Mouse (Mus musculus) midbrain, postnatal 0 days (tissue): ENCODE data around the gene Hdgf. TPM values are rescaled to one million over a fixed set of nuclear protein-coding genes. Genes with fewer than 3 reads are reported as not detected.

ENCODE experiments used
- ATAC-seq: fragments of 200-750 bp; cut with Nextera tagmentation; 2 replicates; pipeline ENCODE4 v1.8.0; 2017; ENCODE audit warnings: moderate number of reproducible peaks, mild to moderate bottlenecking, moderate TSS enrichment, moderate library complexity; ENCODE audit not compliant: low FRiP score
- DNase-seq: peaks from one replicate; pipeline ENCODE4 v3.0.0-alpha.2; 2015; ENCODE audit warnings: low spot score
- H3K27ac ChIP-seq: fragments of 300-500 bp; sonication (generic); 2 replicates; pipeline ENCODE4 v1.5.1; 2014; ENCODE audit warnings: low read depth, mild to moderate bottlenecking, low read length, mixed read lengths
- H3K27me3 ChIP-seq: fragments of 300-500 bp; sonication (generic); 2 replicates; pipeline ENCODE4 v1.6.1; 2014; ENCODE audit warnings: low read length, control low read depth, mixed read lengths; ENCODE audit not compliant: insufficient read depth
- H3K36me3 ChIP-seq: fragments of 300-500 bp; sonication (generic); 2 replicates; pipeline ENCODE4 v1.6.1; 2014; ENCODE audit warnings: low read length, control low read depth, mixed read lengths; ENCODE audit not compliant: insufficient read depth
- H3K4me1 ChIP-seq: fragments of 300-500 bp; sonication (generic); 2 replicates; pipeline ENCODE4 v1.6.1; 2014; ENCODE audit warnings: mild to moderate bottlenecking, control low read depth, antibody characterized with exemption, low read length, mixed read lengths; ENCODE audit not compliant: insufficient read depth
- H3K4me2 ChIP-seq: fragments of 300-500 bp; sonication (generic); 2 replicates; pipeline ENCODE4 v1.6.1; 2014; ENCODE audit warnings: low read depth, mild to moderate bottlenecking, low read length, mixed read lengths; ENCODE audit not compliant: poor library complexity, severe bottlenecking
- H3K4me3 ChIP-seq: fragments of 300-500 bp; sonication (generic); 2 replicates; pipeline ENCODE4 v1.5.1; 2014; ENCODE audit warnings: low read depth, mild to moderate bottlenecking, low read length, moderate library complexity
- H3K9ac ChIP-seq: fragments of 300-500 bp; sonication (generic); replicated peaks from 2 replicates; pipeline ENCODE4 v1.6.1; 2014; ENCODE audit warnings: mild to moderate bottlenecking, low read length, moderate library complexity, mixed read lengths; ENCODE audit not compliant: poor library complexity, severe bottlenecking
- H3K9me3 ChIP-seq: fragments of 300-500 bp; sonication (generic); 2 replicates; pipeline ENCODE4 v1.6.1; 2016; ENCODE audit warnings: low read length, control low read depth
- CTCF ChIP-seq: IDR thresholded peaks from 2 replicates; pipeline ENCODE4 v1.5.1; 2016; ENCODE audit warnings: antibody characterized with exemption, mild to moderate bottlenecking
- WGBS: fragments of 180-500 bp; shearing (Covaris S2); extraction: QIAGEN DNeasy Blood & Tissue Kit; methylation state at CpG from one replicate; pipeline ENCODE4 v1.1.7; 2014; 5-methylcytosine and 5-hydroxymethylcytosine counted together
- polyA plus RNA-seq: library from polyadenylated mRNA; unstranded; fragments of >200 nt; fragmentation: Nextera tagmentation; extraction: Ambion mirVana; gene quantifications from 2 replicates; pipeline ENCODE4 v1.2.1, GENCODE M21; 2015
- total RNA-seq: library from RNA; depleted of rRNA; stranded (reverse); fragments of >200 nt; gene quantifications from 2 replicates; pipeline ENCODE4 v1.2.3, GENCODE M21; 2014

Hdgf gene
- total and polyA plus RNA-seq, 2 experiments from 2014 or later, result 86.5 to 135 TPM

- DNase-seq (no peak), ATAC-seq (no peak)
- peaks cover 33% of the 10 kb centered on the region for H3K36me3 ChIP-seq
- H3K9ac ChIP-seq, result no peak overlapping the region
- no peak overlapping the region for H3K4me2 ChIP-seq
- no peaks in the 10 kb centered on the region for H3K27me3 ChIP-seq
- H3K4me1 ChIP-seq, result peaks cover 5% of the 10 kb centered on the region
- H3K4me3 ChIP-seq, result no peak overlapping the region
- no peak overlapping the region for H3K27ac ChIP-seq
- WGBS, result 86% methylated on average over 4 of the region's 4 CpGs
- no peak for TF ChIP-seq CTCF
- no peaks in the 10 kb centered on the region for H3K9me3 ChIP-seq
These were observed 29.1 kb downstream of the Hdgf start for GRCm38 (mm10) chr3:87935201-87935600.

- H3K4me2 ChIP-seq, result no peak overlapping the region
- peaks cover 36% of the 10 kb centered on the region for H3K36me3 ChIP-seq
- peaks cover 5% of the 10 kb centered on the region for H3K4me1 ChIP-seq
- H3K27ac ChIP-seq, result no peak overlapping the region
- ATAC-seq (no peak), DNase-seq (peak; percentile 85)
- no peaks in the 10 kb centered on the region for H3K27me3 ChIP-seq
- no peak overlapping the region for H3K4me3 ChIP-seq
- no peaks in the 10 kb centered on the region for H3K9me3 ChIP-seq
- TF ChIP-seq CTCF, result peak; percentile 97
- 88% methylated on average over 2 of the region's 2 CpGs for WGBS
- no peak overlapping the region for H3K9ac ChIP-seq
These were observed 29.7 kb downstream of the Hdgf start for GRCm38 (mm10) chr3:87935776-87936175.

- ATAC-seq, result no peak
- Histone ChIP-seq H3K9ac (no peak overlapping the region), H3K27me3 (no peaks in the 10 kb centered on the region), H3K4me2 (no peak overlapping the region), H3K4me3 (no peak overlapping the region), H3K9me3 (no peaks in the 10 kb centered on the region), H3K4me1 (no peaks in the 10 kb centered on the region), H3K36me3 (peaks cover 40% of the 10 kb centered on the region), H3K27ac (no peak overlapping the region)
- TF ChIP-seq CTCF, result no peak
- DNase-seq, result no peak
- 57% methylated on average over 5 of the region's 5 CpGs for WGBS
These were observed 34.5 kb downstream of the Hdgf start for GRCm38 (mm10) chr3:87940611-87941010.

- DNase-seq, result no peak
- TF ChIP-seq CTCF, result no peak
- Histone ChIP-seq H3K4me3 (no peak overlapping the region), H3K27ac (no peak overlapping the region), H3K27me3 (no peaks in the 10 kb centered on the region), H3K4me2 (no peak overlapping the region), H3K4me1 (peaks cover 5% of the 10 kb centered on the region), H3K9me3 (no peaks in the 10 kb centered on the region), H3K36me3 (peaks cover 40% of the 10 kb centered on the region), H3K9ac (no peak overlapping the region)
- ATAC-seq, result no peak
- 88% methylated on average over 2 of the region's 2 CpGs for WGBS
These were observed 36.4 kb downstream of the Hdgf start for GRCm38 (mm10) chr3:87942471-87942870.

- H3K4me1 ChIP-seq, result peaks cover 14% of the 10 kb centered on the region
- no peak for TF ChIP-seq CTCF
- ATAC-seq (no peak), DNase-seq (no peak)
- peaks cover 29% of the 10 kb centered on the region for H3K36me3 ChIP-seq
- H3K27me3 ChIP-seq, result 0 out of 2 replicates have a peak, but pooled peaks cover 4% of the 10 kb centered on the region
- WGBS, result 82% methylated on average over 7 of the region's 7 CpGs
- H3K4me3 ChIP-seq, result no peak overlapping the region
- no peak overlapping the region for H3K27ac ChIP-seq
- H3K4me2 ChIP-seq, result no peak overlapping the region
- no peak overlapping the region for H3K9ac ChIP-seq
- H3K9me3 ChIP-seq, result no peaks in the 10 kb centered on the region
These were observed 37.5 kb downstream of the Hdgf start for GRCm38 (mm10) chr3:87943586-87943985.

- Histone ChIP-seq H3K27me3 (0 out of 2 replicates have a peak, but pooled peaks cover 4% of the 10 kb centered on the region), H3K27ac (0 out of 2 replicates have a peak overlapping the region, but pooled peaks have one; percentile 12), H3K9me3 (no peaks in the 10 kb centered on the region), H3K36me3 (peaks cover 19% of the 10 kb centered on the region), H3K9ac (no peak overlapping the region), H3K4me3 (no peak overlapping the region), H3K4me1 (peaks cover 14% of the 10 kb centered on the region), H3K4me2 (no peak overlapping the region)
- 24% methylated on average over 4 of the region's 4 CpGs for WGBS
- DNase-seq (no peak), ATAC-seq (no peak)
- no peak for TF ChIP-seq CTCF
These were observed 38.9 kb downstream of the Hdgf start for GRCm38 (mm10) chr3:87944838-87945600.
